Mouse (Mus musculus): ENCODE results near the gene Slc28a1.
A peak's percentile ranks its signal among the peaks of the same experiment; 100 is the strongest.
"Not testable (repeated sequence)": the region's sequence is repeated elsewhere in the genome, so short reads cannot be mapped to it uniquely, and the experiment has no call there.

Slc28a1 gene

DNA sequence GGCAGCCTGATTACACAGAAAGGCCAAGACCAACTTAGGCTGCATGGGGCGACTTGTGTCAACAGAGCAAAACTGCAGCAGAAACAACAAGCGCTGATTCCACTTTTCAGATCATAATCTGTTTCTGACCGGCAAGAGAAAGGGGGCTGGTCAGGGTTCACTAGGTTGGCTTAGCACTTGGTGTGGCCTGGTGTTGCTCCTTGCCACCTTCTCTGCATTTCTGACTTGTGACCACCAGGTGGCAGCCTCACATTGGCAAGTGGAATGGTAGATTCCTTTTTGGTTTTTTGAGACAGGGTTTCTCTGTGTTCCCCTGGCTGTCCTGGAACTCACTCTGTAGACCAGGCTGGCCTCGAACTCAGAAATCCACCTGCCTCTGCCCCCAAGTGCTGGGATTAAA lies 47.7 kb downstream of the Slc28a1 start:
- DNase-seq (ENCODE audit: extremely low read depth, insufficient read length, low spot score) = peak; percentile 37

DNA sequence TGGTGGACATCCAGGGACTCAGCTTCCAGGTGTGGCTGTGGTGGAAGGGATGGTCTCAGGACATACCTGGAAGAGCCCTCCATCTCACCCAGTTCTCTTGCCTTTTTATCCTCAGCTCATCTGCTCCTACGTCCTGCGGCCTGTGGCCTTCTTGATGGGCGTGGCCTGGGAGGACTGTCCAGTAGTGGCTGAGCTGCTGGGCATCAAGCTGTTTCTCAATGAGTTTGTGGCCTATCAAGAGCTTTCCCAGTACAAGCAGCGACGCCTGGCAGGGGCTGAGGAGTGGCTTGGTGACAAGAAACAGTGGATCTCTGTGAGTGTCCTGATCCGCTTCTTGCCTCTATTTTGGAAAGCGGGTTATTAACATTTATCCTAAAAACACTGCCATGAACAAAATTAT lies 49.8 kb downstream of the Slc28a1 start:
- DNase-seq (ENCODE audit: extremely low read depth, insufficient read length, low spot score) = no peak

DNA sequence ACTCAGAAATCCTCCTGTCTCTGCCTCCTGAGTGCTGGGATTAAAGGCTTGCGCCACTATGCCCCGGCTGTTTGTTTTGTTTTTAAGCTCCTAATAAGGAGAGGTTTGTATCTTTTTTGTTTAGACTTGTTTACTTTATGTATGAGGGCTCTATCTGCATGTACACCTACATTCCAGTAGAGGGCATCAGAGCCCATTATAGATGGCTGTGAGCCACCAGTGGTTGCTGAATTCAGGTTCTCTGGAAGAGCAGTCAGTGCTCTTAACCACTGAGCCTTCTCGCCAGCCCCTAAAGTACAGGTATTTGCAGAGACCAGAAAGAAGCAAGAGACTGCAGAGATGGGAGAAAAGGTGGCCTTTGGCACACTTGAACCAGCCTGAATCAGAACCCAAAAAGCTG lies 52.5 kb downstream of the Slc28a1 start:
- no peak for DNase-seq (ENCODE audit: extremely low read depth, insufficient read length, low spot score)

DNA sequence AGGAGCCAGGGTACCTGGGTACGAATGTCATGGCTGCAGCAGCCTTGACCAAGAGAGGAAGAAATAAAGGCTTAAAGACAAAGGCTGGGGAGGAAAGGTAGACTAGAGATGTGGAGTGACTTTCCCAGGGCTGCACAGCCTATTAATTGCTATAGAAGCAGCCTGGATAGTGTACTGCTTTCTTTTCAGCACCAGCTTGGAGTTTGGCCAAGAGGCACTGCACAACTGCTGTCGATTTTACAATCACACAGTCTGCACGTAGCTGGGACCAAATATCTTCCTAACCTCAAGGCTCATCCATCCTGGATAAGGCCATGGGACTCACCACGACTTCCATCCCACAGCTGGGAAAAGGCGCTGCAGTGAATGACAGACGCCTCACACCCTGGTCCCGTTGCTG lies 54.8 kb downstream of the Slc28a1 start:
- DNase-seq (ENCODE audit: extremely low read depth, insufficient read length, low spot score) = no peak

DNA sequence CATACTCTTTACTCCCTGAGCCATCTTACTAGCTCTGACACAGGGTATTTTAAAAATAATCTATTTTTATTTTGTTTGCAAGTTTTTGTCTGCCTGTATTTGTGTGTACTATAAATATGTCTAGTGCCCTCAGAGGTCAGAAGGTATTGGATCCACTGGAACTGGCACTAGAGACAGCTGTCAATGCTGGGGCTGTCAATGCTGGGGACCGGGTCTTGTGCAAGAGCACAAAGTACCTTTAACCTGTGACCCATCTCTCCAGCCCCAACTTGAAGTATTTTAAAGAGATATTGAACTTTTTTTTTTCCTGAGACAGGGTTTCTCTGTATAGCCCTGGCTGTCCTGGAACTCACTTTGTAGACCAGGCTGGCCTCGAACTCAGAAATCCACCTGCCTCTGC lies 59.3 kb downstream of the Slc28a1 start:
- DNase-seq (ENCODE audit: extremely low read depth, insufficient read length, low spot score) = no peak

DNA sequence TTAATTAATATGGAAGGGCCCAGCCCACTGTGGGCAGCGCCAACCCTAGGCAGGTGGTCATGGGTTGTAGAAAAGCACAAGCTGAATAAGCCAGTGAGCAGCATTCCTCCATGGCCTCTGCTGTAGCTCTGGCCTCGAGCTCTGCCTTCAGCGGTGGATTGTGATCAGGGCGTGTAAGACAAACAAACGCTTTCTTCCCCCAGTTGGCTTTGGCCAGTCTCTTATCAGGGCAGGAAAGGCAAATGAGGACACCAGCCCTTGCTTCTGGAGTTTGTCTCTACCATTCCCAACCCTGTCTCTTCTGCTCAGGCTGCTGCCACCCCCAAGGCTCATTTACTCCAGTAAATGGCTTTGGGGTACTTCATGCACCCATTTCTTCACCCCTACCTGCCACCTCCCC lies 60.1 kb downstream of the Slc28a1 start:
- no peak for DNase-seq (ENCODE audit: extremely low read depth, insufficient read length, low spot score)

DNA sequence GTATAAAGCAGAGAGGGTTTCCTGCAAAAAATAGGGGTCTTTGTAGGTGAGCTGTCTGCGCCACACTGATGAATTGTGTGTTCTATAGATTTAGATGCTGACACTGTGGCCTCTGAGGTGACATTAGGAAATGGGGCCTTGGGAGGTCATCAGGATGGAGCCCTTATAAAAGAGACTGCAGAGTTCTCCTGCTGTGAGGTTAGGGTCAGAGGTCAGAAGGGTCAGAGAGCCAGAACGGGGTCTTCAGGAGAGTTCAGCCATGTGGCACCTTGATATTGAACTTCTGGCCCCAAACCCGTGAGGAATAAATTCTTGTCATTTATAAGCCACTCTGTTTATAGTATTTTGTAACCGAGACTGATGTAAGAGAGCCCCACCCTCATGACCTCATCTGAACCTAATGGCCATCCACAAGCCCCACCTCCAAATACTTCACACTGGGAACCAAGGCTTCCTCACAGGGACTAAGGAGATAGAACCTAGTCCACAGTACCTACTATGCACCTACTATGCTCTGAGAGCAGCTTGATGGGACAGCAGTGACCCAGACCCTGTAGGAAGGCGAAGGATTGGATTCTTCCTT lies 61.7 kb downstream of the Slc28a1 start:
- no peak for DNase-seq (ENCODE audit: extremely low read depth, insufficient read length, low spot score)

DNA sequence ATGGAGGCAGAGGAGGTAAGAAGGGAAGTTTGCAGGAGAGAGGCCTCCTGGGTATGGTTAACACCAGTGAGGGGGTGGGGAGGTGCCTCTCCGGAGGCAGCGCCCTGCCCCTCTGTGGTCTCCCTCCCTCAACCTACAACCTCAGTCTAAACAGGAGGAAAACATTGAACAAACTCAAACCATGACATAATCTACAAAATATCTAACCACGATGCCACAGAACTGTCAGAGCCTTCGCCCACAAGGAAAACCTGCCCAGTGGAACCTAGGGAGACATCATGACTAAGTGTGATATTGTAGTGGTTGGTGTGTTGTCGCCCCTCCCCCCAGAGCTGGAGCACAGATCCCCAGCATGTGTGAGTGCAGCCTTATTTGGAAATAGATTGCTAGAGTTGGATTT lies 64.9 kb downstream of the Slc28a1 start:
- peak; percentile 79 for DNase-seq (ENCODE audit: extremely low read depth, insufficient read length, low spot score)

DNA sequence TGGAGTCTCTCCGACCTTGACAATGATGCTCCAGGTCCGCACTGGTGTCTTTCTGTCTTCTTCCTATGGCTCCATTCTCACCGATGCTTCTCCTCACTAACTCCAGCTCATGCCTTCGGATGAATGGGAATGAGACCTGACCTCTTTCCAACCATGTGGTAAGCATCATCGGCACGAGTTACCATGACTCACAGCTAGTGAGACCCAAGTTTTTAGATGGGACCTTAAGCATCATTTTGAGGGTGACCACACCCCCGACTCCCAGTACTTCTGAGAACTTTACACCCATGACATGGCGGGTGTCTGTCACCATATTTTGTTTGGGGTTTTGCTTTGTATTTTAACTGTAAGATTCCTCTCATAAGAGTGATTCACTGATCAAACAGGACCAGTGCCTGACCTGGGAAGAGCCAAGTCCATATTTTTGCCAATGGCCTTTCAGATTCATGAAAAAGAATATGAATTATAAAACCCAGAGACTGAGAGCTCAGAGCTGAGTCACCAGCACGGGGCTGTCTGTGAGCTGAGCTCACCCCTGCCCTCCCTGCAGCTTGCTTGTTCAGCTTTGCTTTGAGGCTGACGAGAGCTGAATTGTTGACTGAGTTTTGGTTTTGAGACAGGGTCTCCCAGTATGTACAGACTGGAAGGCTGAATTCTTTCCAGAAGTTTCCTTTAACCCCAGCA lies 68.0 kb downstream of the Slc28a1 start:
- peak; percentile 62 for DNase-seq (ENCODE audit: extremely low read depth, insufficient read length, low spot score)

DNA sequence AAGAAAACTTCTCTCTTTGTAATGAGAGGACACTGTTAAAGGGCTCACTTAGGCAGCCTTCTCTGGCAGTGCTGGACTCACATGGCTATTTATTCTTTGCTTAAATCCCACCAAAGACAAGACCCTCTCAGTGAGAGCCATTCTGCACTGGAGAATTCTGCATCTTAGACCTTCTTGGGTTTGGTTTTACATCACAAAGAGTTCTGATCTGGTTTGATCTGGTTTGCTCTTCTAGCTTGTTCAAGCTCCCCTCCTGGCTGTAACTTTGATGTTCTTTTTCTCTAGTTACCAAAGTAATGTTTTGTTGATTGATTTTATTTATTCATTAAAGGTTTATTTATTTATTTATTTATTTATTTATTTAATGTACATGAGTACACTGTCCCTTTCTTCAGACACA lies 68.6 kb downstream of the Slc28a1 start:
- no peak for DNase-seq (ENCODE audit: extremely low read depth, insufficient read length, low spot score)

DNA sequence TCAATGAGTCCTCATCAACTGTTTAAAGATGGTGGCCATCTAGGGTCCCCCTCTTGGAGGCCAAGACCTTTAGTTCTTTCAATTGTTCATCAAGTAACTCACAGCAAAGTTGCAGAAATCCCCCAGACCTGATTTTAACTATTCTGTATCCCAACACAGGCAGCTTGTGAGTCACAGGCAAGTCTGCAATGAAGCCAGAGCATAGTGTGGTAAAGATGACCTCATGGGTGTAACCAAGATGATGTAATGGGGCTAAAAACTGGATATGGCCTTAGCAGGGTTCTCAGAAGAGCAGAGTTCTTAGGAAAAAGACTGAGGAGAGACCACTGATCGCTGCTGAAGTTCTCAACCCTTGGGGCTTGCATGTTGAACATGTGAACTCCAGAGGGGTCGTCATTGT lies 69.5 kb downstream of the Slc28a1 start:
- peak; percentile 51 for DNase-seq (ENCODE audit: extremely low read depth, insufficient read length, low spot score)

DNA sequence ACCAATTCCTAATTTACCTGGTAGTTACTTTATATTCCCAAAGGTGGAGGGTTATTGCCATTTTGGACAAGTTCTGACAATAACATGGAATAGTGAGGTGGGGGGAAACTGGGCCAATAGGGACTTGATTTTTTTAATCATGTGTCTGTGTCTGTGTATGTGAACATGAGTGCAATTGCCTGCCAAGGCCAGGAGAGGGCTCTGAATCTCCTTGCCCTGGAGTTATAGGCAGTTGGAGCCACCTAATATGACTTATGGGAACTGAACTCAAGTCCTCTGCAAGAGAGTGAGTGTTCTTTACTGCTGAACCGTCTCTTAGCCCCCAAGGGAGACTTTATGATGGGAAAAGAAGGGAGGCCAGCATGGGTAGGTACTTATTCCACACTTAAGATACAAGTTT lies 70.1 kb downstream of the Slc28a1 start:
- no peak for DNase-seq (ENCODE audit: extremely low read depth, insufficient read length, low spot score)

DNA sequence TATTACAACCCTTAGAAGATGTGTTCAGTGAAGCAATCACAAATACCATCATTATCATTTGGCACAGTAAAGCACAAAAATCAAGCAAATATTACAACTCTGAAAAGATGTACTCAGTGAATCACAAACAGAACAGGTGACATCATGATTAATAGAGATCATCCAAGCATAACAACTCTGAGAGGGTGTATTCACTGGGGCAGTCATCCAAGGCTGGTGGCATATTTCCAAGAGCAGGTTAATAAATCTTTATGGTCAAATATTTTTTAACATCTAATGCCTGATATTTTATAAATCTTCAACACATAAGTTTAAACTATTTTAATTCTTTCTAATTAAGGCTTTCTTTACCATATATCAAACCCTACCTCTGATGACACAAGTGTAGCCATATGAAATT lies 71.4 kb downstream of the Slc28a1 start:
- not testable (repeated sequence) for DNase-seq (ENCODE audit: extremely low read depth, insufficient read length, low spot score)

DNA sequence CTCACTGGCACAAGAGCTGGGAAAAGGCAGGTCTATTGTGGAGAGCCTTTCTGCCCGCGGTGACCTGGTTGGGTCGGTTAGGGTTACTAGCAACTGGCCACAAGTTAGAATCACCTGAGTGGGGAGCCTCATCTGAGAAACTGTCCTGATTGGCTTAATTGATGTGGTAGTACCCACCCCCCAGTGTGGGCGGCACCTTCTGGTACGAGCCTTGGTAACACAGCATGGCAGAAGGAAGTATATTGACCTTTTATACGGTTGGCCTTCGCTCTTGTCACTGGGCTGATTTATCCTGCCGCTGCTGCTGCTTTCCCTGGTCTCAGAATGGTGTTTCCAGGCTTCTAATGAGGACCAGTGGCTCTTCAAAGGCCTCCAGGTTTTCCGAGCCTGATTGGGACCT lies 74.6 kb downstream of the Slc28a1 start:
- DNase-seq (ENCODE audit: extremely low read depth, insufficient read length, low spot score) = no peak

DNA sequence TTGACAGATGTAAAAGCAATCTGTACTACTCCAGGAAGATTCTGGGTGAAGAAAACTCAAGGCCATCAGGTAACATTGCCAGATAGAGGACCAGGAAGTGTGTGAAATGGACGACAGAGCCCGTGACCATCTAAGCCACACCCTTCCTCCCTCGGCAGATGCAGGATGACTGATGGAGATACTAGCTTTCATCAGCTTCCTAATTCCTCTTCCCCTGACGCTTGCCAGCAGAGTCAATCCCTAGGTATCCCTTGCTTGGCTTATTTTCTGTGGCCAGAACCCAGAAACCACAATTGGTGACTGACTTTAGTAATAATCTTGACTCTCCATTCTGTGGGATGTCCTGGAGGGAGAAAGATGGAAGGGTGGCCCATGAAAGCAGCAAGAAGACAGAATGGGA lies 80.9 kb downstream of the Slc28a1 start:
- peak; percentile 43 for DNase-seq (ENCODE audit: extremely low read depth, insufficient read length, low spot score)

DNA sequence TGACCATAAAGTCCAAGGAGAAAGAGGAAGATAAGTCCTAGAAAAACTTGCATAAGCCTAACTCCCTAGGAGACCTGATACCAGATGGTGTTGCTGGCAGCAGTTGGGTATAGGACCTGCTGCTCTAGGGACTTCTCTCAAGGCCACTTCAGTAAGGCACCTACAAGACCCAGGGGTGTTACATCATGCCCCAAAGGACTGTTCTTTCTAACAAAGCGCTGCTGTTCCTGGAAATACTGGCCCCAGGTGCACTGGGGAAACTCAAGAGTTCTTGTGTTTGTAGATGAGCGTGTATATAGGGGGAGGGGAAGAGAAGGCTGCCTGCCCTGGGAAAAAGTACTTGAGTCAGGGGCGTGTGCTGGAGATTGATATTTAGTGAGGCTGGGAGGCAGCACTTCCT lies 82.2 kb downstream of the Slc28a1 start:
- no peak for DNase-seq (ENCODE audit: extremely low read depth, insufficient read length, low spot score)

DNA sequence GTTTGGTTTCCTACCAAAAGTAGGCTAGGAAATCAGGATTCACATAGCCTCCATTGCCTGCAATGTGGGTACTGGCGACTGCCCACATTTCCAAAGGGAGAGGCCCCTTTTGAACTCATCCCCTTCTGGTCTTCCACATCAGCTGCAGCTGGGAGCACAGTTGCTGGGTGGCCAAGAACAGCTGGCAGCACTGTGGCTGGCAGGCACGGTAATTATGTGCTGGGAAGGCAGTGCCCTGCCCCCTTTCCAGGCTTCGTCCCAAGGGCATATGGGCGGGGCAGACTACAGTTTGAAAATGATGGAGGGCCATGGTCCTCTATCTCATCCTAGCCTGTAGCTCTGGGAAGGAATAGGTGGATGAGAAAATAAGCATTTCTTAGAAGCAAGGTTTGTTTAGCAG lies 83.9 kb downstream of the Slc28a1 start:
- DNase-seq (ENCODE audit: extremely low read depth, insufficient read length, low spot score) = peak; percentile 22

DNA sequence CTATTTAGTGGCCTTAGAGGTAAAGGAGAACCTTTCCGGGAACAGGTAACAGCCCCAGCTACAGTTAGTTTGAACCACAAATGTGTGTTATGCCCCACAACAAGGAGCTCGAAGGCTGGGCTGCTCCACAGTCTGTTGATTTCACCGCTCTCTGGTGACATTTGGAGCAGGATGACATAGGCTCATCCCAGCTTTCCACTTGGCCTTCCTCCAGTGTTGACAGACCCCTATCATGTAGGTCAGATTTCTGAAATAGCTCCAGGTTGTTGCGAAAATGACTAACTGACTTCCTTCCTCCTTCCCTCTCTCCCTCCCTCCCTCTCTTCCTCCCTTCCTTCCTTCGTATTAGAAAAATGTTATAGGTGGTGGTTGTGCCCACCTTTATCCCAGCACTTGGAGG lies 84.5 kb downstream of the Slc28a1 start:
- no peak for DNase-seq (ENCODE audit: extremely low read depth, insufficient read length, low spot score)

DNA sequence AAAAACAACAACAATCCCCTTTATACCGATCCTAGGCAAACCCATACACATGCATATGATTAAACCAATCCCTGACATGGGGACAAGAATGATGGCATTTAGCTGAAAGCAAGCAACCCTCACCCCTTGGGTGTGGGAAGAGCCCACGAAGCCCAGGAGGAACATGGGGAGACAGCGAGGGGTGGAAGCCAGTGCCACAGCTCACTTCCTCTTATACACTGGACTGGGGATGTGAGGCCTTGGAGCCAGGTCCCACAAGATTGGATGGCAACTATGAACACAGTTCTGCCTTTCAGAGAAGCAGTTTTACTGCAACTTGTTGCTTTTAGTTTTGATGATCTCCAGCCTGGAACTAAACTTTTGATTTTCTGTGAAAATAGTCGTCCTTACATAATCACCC lies 85.2 kb downstream of the Slc28a1 start:
- no peak for DNase-seq (ENCODE audit: extremely low read depth, insufficient read length, low spot score)

DNA sequence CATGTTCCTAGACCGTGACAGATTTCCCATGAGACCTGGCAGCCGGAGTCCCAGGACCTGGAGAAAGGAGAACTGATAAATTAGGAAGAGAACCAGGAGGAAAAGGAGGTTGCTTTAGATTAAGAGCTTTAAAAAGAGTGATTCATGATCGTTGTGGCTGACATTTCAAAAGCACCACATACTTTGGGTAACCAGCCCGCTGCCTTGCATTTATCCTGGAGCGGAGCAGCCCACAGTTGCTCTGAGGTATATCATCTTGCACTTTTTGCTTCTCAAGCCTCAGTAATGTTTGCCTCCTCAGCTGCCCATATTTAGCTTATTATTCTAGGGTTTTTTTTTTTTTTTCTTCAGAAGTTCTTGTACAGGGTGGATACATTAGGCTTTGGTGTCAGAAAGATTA lies 87.8 kb downstream of the Slc28a1 start:
- no peak for DNase-seq (ENCODE audit: extremely low read depth, insufficient read length, low spot score)

DNA sequence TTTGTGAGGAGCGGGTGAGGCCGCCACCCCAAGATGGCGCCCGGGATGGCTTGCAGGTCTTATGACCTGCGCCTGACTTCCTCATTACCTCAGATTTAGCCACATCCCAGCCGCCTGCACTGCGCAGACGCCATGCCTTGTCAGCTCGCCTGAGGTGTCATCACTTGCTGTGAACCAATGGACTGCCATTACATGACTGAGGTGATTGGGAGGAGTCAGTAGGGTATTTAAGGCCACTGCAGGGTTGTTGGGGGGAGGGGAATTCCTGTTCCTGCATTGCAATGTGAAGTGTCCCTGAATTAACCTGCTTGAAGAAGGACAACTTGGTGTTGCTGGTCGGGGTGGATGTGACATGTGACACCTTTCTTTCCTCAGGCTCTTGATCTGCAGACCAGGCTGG lies 89.0 kb downstream of the Slc28a1 start:
- not testable (repeated sequence) for DNase-seq (ENCODE audit: extremely low read depth, insufficient read length, low spot score)

DNA sequence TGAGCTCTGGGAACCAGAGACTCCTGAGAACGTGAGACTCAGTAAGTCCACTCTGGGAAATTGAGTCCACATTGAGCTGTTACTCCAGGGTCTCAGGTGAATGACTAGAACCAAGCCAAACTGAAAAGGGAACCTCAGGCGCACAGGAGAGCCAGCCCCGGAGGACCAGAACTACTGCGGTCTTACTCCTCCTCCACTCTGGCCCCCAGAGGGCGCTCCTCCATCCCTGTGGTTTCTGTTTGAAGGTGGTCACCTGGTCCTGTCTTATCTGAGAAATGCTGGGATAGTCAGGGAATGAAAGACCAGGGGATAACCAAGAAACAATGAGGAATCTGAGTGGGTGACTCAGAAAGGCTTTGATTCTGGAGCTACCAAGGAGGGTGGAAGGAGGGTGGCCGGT lies 94.3 kb downstream of the Slc28a1 start:
- no peak for DNase-seq (ENCODE audit: extremely low read depth, insufficient read length, low spot score)

All from 3134 (cell line).